Mouse (Mus musculus): ENCODE measurements at regions not wholly inside any gene's neighbourhood (a gene's known extent, or its start where the extent isn't known, plus 50 kb on each side); places are given as distances from the start of the nearest gene placed in this dataset.
"Not testable (repeated sequence)": the region's sequence is repeated elsewhere in the genome, so short reads cannot be mapped to it uniquely, and the experiment has no call there.

DNA sequence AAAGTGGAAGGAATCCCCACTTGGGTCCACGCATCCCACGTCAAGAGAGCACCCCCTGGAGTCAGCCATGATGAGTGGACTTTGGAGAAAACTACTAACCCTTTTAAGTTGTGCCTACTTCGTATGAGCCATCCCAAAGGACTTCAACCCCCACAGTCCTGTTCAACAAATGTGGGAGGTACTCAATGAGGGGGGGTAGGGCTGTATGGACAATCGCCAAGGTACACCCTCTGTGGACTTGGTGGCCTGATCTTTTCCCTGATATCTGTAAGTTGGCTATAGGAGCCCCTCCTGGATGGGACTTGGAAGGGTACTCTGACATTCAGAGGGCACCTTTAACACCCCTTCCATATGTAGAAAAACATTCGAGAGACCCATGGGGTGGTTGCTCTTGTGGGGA is 256.5 kb upstream of the Olfr161 start:
- not testable (repeated sequence) for H3K27me3 ChIP-seq (ENCODE audit: control insufficient read depth, insufficient read depth, low read length); DNase-seq

GRCm38 (mm10) chr16:3343372-3343771 is 247.5 kb upstream of the Olfr161 start:
- not testable (repeated sequence) for H3K4me1 ChIP-seq (ENCODE audit: control insufficient read depth, insufficient read depth, low read length); H3K27ac ChIP-seq (ENCODE audit: insufficient read depth, low read length); DNase-seq; H3K27me3 ChIP-seq (ENCODE audit: control insufficient read depth, insufficient read depth, low read length); H3K4me3 ChIP-seq (replicated peaks; ENCODE audit: insufficient read depth, low read depth, low read length)
- 21% methylated on average over 4 of the region's 4 CpGs for WGBS

More for the DNA sequence above, 256.5 kb upstream of the Olfr161 start:
- H3K4me3 ChIP-seq (replicated peaks; ENCODE audit: insufficient read depth, low read depth, low read length); H3K27ac ChIP-seq (ENCODE audit: insufficient read depth, low read length); H3K4me1 ChIP-seq (ENCODE audit: control insufficient read depth, insufficient read depth, low read length): not testable (repeated sequence)
- WGBS, result 88% methylated on average over 5 of the region's 5 CpGs

GRCm38 (mm10) chr16:3344725-3345380 is 246.0 kb upstream of the Olfr161 start:
- DNase-seq; H3K27me3 ChIP-seq (ENCODE audit: control insufficient read depth, insufficient read depth, low read length); H3K4me3 ChIP-seq (replicated peaks; ENCODE audit: insufficient read depth, low read depth, low read length); H3K4me1 ChIP-seq (ENCODE audit: control insufficient read depth, insufficient read depth, low read length); H3K27ac ChIP-seq (ENCODE audit: insufficient read depth, low read length): not testable (repeated sequence)
- WGBS, result no CpG with 5 or more reads among the region's 1 CpGs

DNA sequence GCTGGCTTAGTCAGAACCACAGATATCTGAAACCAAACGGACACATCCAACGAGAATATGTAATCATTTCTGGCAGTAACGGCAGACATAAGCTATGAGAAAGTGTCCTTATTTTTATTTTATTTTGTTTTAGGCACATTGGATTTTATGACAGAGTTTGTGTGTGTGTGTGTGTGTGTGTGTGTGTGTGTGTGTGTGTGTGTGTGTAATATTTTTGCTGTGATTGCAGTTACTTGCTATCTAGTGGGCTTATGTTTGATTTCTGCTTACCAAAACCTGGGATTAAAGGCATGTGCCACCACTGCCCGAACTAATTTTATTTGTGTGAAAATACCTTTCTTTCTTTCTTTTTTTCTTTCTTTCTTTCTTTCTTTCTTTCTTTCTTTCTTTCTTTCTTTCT is 241.5 kb upstream of the Olfr161 start:
- WGBS, result 68% methylated on average over 1 of the region's 4 CpGs
- not testable (repeated sequence) for H3K27ac ChIP-seq (ENCODE audit: insufficient read depth, low read length); H3K4me3 ChIP-seq (replicated peaks; ENCODE audit: insufficient read depth, low read depth, low read length); H3K4me1 ChIP-seq (ENCODE audit: control insufficient read depth, insufficient read depth, low read length); DNase-seq; H3K27me3 ChIP-seq (ENCODE audit: control insufficient read depth, insufficient read depth, low read length)

- 27% methylated on average over 3 of the region's 4 CpGs for WGBS
Measured at GRCm38 (mm10) chr16:3349850-3350547, 240.8 kb upstream of the Olfr161 start.

DNA sequence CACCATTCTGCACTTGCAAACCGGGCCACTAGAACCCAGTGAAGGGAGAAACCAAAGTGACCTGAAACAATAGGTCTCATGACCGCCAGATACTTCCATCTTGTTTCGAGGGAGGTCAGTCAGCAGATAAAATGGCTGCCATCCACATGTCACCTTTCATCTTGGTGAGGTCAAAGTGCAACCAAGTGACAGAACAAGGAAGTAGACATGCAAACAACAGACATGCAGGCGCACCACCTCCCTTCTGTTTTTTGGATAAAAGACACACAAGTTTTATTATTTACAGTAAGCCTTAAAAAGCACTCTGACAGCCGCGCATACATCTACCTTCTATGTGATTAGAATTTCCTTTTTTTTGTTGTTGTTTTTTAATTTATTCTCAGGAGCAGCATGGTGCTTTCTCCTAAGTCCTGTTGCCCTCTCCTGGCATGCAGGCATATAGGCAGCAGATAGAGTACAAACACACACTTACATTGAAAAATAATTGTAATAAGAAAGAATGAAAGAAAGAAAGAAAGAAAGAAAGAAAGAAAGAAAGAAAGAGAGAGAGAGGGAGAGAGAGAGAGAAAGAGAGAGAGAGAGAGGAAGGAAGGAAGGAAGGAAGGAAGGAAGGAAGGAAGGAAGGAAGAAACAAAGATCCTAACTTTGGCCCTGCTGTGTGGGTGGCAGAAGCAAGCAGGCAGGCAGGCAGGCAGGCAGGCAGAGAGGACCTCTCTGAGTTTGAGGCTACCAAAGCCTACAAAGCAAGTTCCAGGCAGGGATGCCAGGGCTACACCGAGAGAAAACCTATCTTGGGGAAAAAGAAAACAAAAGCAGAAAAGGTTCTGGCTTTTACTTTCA is 240.0 kb upstream of the Olfr161 start:
- not testable (repeated sequence) for H3K27ac ChIP-seq (ENCODE audit: insufficient read depth, low read length); H3K27me3 ChIP-seq (ENCODE audit: control insufficient read depth, insufficient read depth, low read length); H3K4me3 ChIP-seq (replicated peaks; ENCODE audit: insufficient read depth, low read depth, low read length); H3K4me1 ChIP-seq (ENCODE audit: control insufficient read depth, insufficient read depth, low read length); DNase-seq
- 66% methylated on average over 7 of the region's 7 CpGs for WGBS

More at GRCm38 (mm10) chr16:3349850-3350547, 240.8 kb upstream of the Olfr161 start:
- DNase-seq; H3K4me1 ChIP-seq (ENCODE audit: control insufficient read depth, insufficient read depth, low read length); H3K4me3 ChIP-seq (replicated peaks; ENCODE audit: insufficient read depth, low read depth, low read length); H3K27ac ChIP-seq (ENCODE audit: insufficient read depth, low read length); H3K27me3 ChIP-seq (ENCODE audit: control insufficient read depth, insufficient read depth, low read length): not testable (repeated sequence)

GRCm38 (mm10) chr16:3351508-3352046 is 239.3 kb upstream of the Olfr161 start:
- peak in 1 of 2 experiments; percentile 3 for DNase-seq
- not testable (repeated sequence) for H3K27ac ChIP-seq (ENCODE audit: insufficient read depth, low read length); H3K27me3 ChIP-seq (ENCODE audit: control insufficient read depth, insufficient read depth, low read length); H3K4me3 ChIP-seq (replicated peaks; ENCODE audit: insufficient read depth, low read depth, low read length); H3K4me1 ChIP-seq (ENCODE audit: control insufficient read depth, insufficient read depth, low read length)
- 68% methylated on average over 3 of the region's 3 CpGs for WGBS
